Mouse (Mus musculus) embryonic facial prominence, embryonic 15.5 days (tissue): ENCODE measurements around the gene Igsf3. TPM values are rescaled to one million over a fixed set of nuclear protein-coding genes. Genes with fewer than 3 reads are reported as not detected.

Experiments
- ATAC-seq: fragments of 200-750 bp; cut with Nextera tagmentation; 2 replicates; pipeline ENCODE4 v1.8.0; 2017; ENCODE audit warnings: low read depth, moderate TSS enrichment; ENCODE audit not compliant: insufficient number of reproducible peaks, low FRiP score, low TSS enrichment
- H3K27ac ChIP-seq: fragments of 300-500 bp; sonication (generic); replicated peaks from 2 replicates; pipeline ENCODE4 v1.5.1; 2015; ENCODE audit warnings: mild to moderate bottlenecking, inconsistent platforms
- H3K27me3 ChIP-seq: fragments of 300-500 bp; sonication (generic); 2 replicates; pipeline ENCODE4 v1.6.1; 2015; ENCODE audit warnings: inconsistent platforms
- H3K36me3 ChIP-seq: fragments of 300-500 bp; sonication (generic); 2 replicates; pipeline ENCODE4 v1.6.1; 2015; ENCODE audit warnings: mild to moderate bottlenecking, inconsistent platforms
- H3K4me1 ChIP-seq: fragments of 300-500 bp; sonication (generic); 2 replicates; pipeline ENCODE4 v1.6.1; 2015; ENCODE audit warnings: inconsistent platforms
- H3K4me2 ChIP-seq: fragments of 300-500 bp; sonication (generic); replicated peaks from 2 replicates; pipeline ENCODE4 v1.6.1; 2015; ENCODE audit warnings: mild to moderate bottlenecking, inconsistent platforms
- H3K4me3 ChIP-seq: fragments of 300-500 bp; sonication (generic); replicated peaks from 2 replicates; pipeline ENCODE4 v1.5.1; 2015; ENCODE audit warnings: mild to moderate bottlenecking, inconsistent platforms
- H3K9ac ChIP-seq: fragments of 300-500 bp; sonication (generic); 2 replicates; pipeline ENCODE4 v1.6.1; 2015; ENCODE audit warnings: inconsistent platforms
- H3K9me3 ChIP-seq: fragments of 300-500 bp; sonication (generic); replicated peaks from 2 replicates; pipeline ENCODE4 v1.6.1; 2016; ENCODE audit warnings: inconsistent platforms
- WGBS: fragments of 180-500 bp; shearing (Covaris S2); methylation state at CpG from one replicate; pipeline ENCODE4 v1.1.7; 2015; 5-methylcytosine and 5-hydroxymethylcytosine counted together
- polyA plus RNA-seq: library from polyadenylated mRNA; unstranded; fragments of >200 nt; fragmentation: Nextera tagmentation; extraction: Ambion mirVana; gene quantifications from 2 replicates; pipeline ENCODE4 v1.2.1, GENCODE M21; 2015

Igsf3 gene
- polyA plus RNA-seq, 1 experiment from 2014 or later, result 76.1 TPM

GRCm38 (mm10) chr3:101354490-101354889 lies 22.4 kb upstream of the Igsf3 start:
- Histone ChIP-seq H3K36me3 (no peaks in the 10 kb centered on the region), H3K9ac (no peak overlapping the region), H3K4me2 (no peak overlapping the region), H3K4me1 (peaks cover 12% of the 10 kb centered on the region), H3K9me3 (no peaks in the 10 kb centered on the region), H3K4me3 (no peak overlapping the region), H3K27ac (no peak overlapping the region), H3K27me3 (no peaks in the 10 kb centered on the region)
- ATAC-seq, result no peak

- H3K9me3 ChIP-seq, result no peaks in the 10 kb centered on the region
- no peak overlapping the region for H3K9ac ChIP-seq
- no peak overlapping the region for H3K4me2 ChIP-seq
- ATAC-seq, result no peak
- no peak overlapping the region for H3K4me3 ChIP-seq
- no peaks in the 10 kb centered on the region for H3K4me1 ChIP-seq
- no peaks in the 10 kb centered on the region for H3K36me3 ChIP-seq
- H3K27me3 ChIP-seq, result no peaks in the 10 kb centered on the region
- H3K27ac ChIP-seq, result no peak overlapping the region; the same call in 1 of the 2 replicates
- WGBS, result 44% methylated on average over 5 of the region's 5 CpGs
Measured at GRCm38 (mm10) chr3:101355702-101356101, 21.2 kb upstream of the Igsf3 start.

- no peak for ATAC-seq
- Histone ChIP-seq H3K4me3 (no peak overlapping the region), H3K36me3 (no peaks in the 10 kb centered on the region), H3K4me1 (no peaks in the 10 kb centered on the region), H3K27ac (no peak overlapping the region), H3K27me3 (no peaks in the 10 kb centered on the region), H3K4me2 (no peak overlapping the region), H3K9ac (no peak overlapping the region), H3K9me3 (no peaks in the 10 kb centered on the region)
- 70% methylated on average over 8 of the region's 8 CpGs for WGBS
Measured at GRCm38 (mm10) chr3:101356583-101357553, 20.0 kb upstream of the Igsf3 start.

GRCm38 (mm10) chr3:101360832-101361231 lies 16.1 kb upstream of the Igsf3 start:
- Histone ChIP-seq H3K4me1 (peaks cover 14% of the 10 kb centered on the region), H3K27me3 (no peaks in the 10 kb centered on the region), H3K4me2 (no peak overlapping the region), H3K27ac (no peak overlapping the region), H3K9me3 (no peaks in the 10 kb centered on the region), H3K4me3 (no peak overlapping the region), H3K36me3 (no peaks in the 10 kb centered on the region), H3K9ac (no peak overlapping the region)
- 83% methylated on average over 6 of the region's 6 CpGs for WGBS
- ATAC-seq, result no peak

GRCm38 (mm10) chr3:101362391-101362790 lies 14.5 kb upstream of the Igsf3 start:
- H3K4me1 ChIP-seq, result peaks cover 23% of the 10 kb centered on the region
- H3K27ac ChIP-seq, result no peak overlapping the region
- no peak for ATAC-seq
- no peaks in the 10 kb centered on the region for H3K27me3 ChIP-seq
- H3K4me2 ChIP-seq, result no peak overlapping the region
- no peaks in the 10 kb centered on the region for H3K36me3 ChIP-seq
- H3K9ac ChIP-seq, result no peak overlapping the region
- no peaks in the 10 kb centered on the region for H3K9me3 ChIP-seq
- H3K4me3 ChIP-seq, result no peak overlapping the region
- WGBS, result 78% methylated on average over 4 of the region's 4 CpGs

GRCm38 (mm10) chr3:101363574-101363973 lies 13.3 kb upstream of the Igsf3 start:
- no peak overlapping the region for H3K4me2 ChIP-seq
- peak; percentile 52; the same call in 1 of the 2 replicates for ATAC-seq
- H3K4me1 ChIP-seq, result peaks cover 31% of the 10 kb centered on the region
- no peaks in the 10 kb centered on the region for H3K9me3 ChIP-seq
- H3K27ac ChIP-seq, result no peak overlapping the region
- WGBS, result 70% methylated on average over 7 of the region's 7 CpGs
- H3K36me3 ChIP-seq, result no peaks in the 10 kb centered on the region
- no peak overlapping the region for H3K9ac ChIP-seq
- H3K27me3 ChIP-seq, result no peaks in the 10 kb centered on the region
- no peak overlapping the region for H3K4me3 ChIP-seq

- Histone ChIP-seq H3K27ac (no peak overlapping the region), H3K4me1 (peaks cover 43% of the 10 kb centered on the region), H3K27me3 (no peaks in the 10 kb centered on the region), H3K4me3 (no peak overlapping the region), H3K9ac (no peak overlapping the region), H3K4me2 (no peak overlapping the region), H3K36me3 (no peaks in the 10 kb centered on the region), H3K9me3 (no peaks in the 10 kb centered on the region)
- 36% methylated on average over 6 of the region's 6 CpGs for WGBS
- no peak for ATAC-seq
Measured at GRCm38 (mm10) chr3:101365081-101365612, 11.7 kb upstream of the Igsf3 start.

- no peaks in the 10 kb centered on the region for H3K9me3 ChIP-seq
- no peaks in the 10 kb centered on the region for H3K36me3 ChIP-seq
- no peak overlapping the region for H3K27ac ChIP-seq
- no peaks in the 10 kb centered on the region for H3K27me3 ChIP-seq
- no peak overlapping the region for H3K4me2 ChIP-seq
- ATAC-seq, result no peak
- H3K4me1 ChIP-seq, result peaks cover 47% of the 10 kb centered on the region
- 55% methylated on average over 9 of the region's 9 CpGs for WGBS
- H3K9ac ChIP-seq, result no peak overlapping the region
- no peak overlapping the region for H3K4me3 ChIP-seq
Measured at GRCm38 (mm10) chr3:101365911-101366310, 11.0 kb upstream of the Igsf3 start.

- Histone ChIP-seq H3K4me2 (no peak overlapping the region), H3K27ac (peak overlapping the region; percentile 28; the same call in 1 of the 2 replicates), H3K9ac (no peak overlapping the region), H3K36me3 (no peaks in the 10 kb centered on the region), H3K4me1 (peaks cover 47% of the 10 kb centered on the region), H3K4me3 (no peak overlapping the region), H3K27me3 (no peaks in the 10 kb centered on the region), H3K9me3 (no peaks in the 10 kb centered on the region)
- 63% methylated on average over 11 of the region's 11 CpGs for WGBS
- ATAC-seq, result no peak
Measured at GRCm38 (mm10) chr3:101367372-101367771, 9.5 kb upstream of the Igsf3 start.

- Histone ChIP-seq H3K27ac (peak overlapping the region; percentile 71), H3K9me3 (no peaks in the 10 kb centered on the region), H3K27me3 (no peaks in the 10 kb centered on the region), H3K4me1 (peaks cover 42% of the 10 kb centered on the region), H3K4me3 (no peak overlapping the region; the same call in 1 of the 2 replicates), H3K9ac (no peak overlapping the region), H3K36me3 (no peaks in the 10 kb centered on the region), H3K4me2 (peak overlapping the region; percentile 26)
- peak; percentile 30; the same call in 1 of the 2 replicates for ATAC-seq
- WGBS, result 12% methylated on average over 10 of the region's 10 CpGs
Measured at GRCm38 (mm10) chr3:101369301-101369881, 7.5 kb upstream of the Igsf3 start.

- Histone ChIP-seq H3K4me3 (no peak overlapping the region), H3K27me3 (no peaks in the 10 kb centered on the region), H3K27ac (no peak overlapping the region), H3K4me2 (no peak overlapping the region), H3K4me1 (peaks cover 28% of the 10 kb centered on the region), H3K9ac (no peak overlapping the region), H3K9me3 (no peaks in the 10 kb centered on the region), H3K36me3 (no peaks in the 10 kb centered on the region)
- WGBS, result 45% methylated on average over 13 of the region's 13 CpGs
- no peak for ATAC-seq
Measured at GRCm38 (mm10) chr3:101372345-101372980, 4.4 kb upstream of the Igsf3 start.
